Mouse (Mus musculus): ENCODE measurements around the gene 1700013F07Rik.
A peak's percentile ranks its signal among the peaks of the same experiment; 100 is the strongest.
"Not testable (repeated sequence)": the region's sequence is repeated elsewhere in the genome, so short reads cannot be mapped to it uniquely, and the experiment has no call there.

1700013F07Rik gene

DNA sequence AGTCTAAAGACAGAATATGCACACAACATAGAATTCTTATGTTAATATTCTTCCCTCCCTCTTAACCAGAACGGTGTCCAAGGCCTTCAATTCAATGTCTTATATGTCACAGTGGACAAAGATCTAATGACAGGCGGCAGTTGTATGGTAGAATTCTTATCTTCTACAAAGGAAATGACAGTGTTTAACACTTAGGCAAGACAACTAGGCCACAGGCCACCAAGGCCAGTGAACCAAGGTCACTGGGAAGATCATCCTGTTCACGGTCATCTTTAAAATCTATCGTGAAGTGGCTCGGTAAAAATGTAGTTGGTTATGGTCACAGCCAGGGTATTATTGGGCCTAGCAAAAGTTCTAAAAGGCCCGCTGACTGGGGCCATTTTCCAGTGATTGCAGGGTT is at the start of gene 1700013F07Rik:
Gene 1700013F07Rik (plus strand): TSS at position 200 of the 400 bp plus-strand sequence.
- DNase-seq = no peak

DNA sequence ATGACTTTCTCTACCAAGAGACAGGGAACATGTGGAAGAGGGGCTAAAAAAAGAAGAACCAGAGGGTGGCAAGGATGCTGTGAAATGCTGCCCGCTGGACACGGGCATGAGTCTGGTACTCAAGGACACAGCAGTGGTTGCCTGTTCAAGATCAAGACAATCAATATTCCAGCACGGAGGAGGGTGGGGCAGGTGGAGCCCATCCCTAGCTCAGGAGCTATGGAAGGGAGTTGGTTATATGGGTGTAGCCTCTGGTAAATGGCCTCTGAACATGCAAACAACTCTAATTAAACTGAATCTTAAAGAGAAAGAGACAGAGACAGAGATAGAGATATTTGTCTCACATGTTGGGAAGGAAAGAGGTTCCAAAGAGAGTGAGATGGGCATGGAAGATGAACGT is 49.2 kb upstream of the 1700013F07Rik start:
- no peak for DNase-seq

DNA sequence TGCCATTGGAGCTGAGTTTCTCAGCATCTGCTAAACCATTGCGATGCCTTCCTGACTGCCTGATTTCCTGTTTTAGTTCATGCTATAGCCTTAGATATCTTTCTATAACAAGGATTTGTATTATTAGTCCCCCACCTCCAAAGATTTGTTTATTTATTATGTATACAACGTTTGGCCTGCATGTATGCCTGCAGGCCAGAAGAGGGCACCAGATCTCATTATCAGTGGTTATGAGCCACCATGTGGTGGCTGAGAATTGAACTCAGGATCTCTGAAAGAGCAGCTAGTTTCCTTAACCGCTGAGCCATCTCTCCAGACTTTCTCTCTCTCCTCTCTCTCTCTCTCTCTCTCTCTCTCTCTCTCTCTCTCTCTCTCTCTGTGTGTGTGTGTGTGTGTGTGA is 44.0 kb upstream of the 1700013F07Rik start:
- no peak for DNase-seq

DNA sequence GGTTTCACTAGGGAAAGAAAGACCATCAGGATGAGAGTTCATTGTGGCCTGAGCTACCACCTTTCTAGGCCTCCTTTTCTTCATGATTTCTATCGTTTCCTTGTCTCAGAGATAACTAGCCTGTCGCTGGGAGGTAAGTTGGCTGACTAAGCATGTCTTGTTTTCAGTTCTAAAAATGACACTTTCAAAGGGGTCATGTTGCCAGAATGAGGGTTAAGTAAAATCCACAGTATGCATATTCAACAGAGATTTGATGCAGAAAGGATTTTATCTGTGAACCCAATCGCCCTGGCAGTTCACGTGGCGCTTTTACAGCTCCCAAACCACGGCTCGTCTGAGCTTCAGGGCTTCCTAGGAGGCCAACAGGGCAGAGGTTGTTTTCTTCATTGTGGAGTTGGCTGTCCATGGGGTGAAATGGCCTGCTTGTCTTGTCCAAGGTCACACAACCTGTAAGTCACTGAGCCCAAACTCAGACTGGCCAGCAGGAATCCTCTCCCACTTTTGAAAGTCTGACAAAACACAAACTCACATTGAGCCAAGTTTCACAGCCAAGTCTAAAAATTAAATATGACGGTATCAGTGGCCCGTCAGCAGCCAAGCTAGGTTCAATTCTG is 39.0 kb upstream of the 1700013F07Rik start:
- DNase-seq = no peak

DNA sequence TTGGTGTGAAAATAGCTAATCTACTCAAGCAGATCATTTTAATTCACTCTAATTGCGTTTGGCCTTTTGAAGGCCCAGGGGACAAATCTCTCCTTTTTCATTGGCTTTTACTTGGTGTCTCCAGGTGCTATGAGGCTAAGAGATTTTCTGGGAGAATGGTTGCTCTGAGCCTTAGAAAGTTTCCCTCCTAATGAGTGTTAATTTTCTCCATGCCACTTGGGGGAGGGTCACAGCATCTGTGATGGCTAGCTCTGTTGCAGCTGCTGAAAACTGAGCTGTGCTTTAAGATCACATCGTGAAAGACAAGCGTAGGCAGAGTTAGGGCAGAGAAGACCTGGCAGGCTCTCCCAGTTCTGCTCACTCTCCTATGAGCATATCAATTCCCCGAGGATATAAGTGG is 38.5 kb upstream of the 1700013F07Rik start:
- DNase-seq = no peak

DNA sequence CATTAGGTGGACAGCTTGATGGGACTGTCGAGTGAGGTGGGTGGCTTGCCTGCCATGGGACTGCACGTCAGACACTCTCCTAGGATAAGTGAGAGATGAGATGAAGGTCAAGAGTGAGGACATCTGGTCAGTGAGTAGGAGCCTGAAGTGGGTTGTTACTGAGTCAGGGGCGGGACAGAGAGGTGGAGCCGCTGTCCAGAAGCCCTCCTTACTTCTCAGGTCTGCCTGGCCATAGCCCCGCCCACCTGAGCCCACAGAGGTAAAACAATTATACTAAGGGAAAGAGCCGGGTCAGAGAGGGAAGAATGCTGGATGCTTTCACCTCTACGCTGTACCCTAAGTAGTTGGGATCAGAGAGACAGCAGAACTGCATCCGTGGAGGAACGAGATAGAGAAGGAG is 36.3 kb upstream of the 1700013F07Rik start:
- DNase-seq = no peak

DNA sequence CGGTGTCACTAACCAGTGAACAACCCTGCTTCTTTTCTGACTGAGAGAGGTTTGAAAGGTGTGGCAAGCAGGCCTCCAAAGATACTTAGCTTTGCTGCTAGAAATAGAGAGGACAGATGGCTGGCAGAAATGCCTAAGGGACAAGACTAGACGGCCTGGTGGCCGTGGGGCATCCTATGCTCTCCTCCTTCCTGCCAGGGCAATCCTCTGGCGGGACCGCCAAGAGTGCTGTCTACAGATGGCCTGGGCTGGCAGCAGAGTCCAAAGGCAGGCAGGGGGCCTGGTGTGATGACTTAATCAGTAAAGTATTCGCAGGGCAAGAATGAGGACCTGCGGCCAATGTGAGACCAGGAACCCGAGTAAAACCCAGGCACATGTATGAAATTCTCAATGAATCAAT is 34.1 kb upstream of the 1700013F07Rik start:
- peak; percentile 88 for DNase-seq

DNA sequence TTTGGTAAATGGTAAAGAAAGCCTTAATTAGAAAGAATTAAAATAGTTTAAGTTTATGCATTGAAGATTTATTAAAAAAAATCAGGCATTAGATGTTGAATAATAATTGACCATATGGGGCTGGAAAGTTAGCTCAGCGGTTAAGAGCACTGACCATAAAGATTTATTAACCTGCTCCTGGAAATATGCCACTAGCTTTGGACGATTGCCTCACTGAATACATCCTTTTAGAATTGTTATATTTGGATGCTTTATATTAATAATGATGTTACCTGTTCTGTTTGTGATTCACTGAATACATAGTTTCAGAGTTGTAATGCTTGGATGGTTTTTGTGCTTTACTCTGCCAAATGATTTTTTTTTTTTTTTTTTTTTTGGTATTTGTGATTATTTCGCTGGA is 32.5 kb upstream of the 1700013F07Rik start:
- DNase-seq = not testable (repeated sequence)

DNA sequence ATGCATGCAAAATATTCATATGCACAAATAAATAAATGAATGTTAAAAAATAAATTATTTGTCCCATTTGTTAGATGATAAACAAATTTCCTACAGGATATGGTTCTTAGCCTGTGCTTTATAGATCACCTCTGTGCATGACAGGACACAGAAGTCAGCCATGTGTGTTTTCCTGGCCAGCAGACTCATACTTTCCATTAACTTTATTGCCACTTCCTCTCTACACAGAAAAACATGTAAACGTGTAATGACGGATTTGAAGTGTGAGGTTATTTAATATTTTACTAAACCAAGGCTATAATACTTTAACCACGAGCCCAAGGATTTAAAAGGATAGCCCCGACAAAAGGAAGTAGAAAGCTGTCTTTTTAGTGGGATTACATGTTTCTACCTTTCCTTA is 30.0 kb upstream of the 1700013F07Rik start:
- DNase-seq = no peak

DNA sequence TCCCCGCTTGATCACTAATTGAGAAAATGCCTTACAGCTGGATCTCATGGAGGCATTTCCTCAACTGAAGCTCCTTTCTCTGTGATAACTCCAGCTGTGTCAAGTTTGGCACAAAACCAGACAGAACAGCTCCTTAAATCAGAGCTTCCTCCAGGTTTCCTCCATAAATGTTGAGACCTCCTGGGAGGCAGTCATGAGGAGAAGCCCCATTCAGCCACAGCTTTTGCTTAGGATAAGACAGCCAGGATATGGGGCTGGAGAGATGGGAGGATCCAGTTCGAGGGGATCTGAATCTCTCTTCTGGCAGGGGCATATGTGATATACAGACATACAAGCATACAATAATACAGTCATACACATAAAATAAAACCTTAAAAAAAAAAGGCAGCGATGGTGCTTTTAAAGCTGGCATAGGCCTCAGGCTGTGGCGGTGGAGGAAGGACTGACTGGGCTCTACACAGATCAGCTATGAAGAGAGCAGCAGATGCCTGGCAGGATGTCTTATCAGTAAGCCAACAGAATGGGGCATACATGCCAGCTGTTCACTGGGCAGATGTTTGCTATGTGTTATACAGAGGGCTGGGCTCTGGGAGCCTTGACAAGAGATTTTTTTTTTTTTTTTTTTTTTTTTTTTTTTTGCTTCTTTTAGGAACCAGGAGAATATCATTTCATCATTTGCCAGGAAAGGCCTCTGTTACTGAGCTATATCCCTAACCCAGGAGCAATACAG is 25.0 kb upstream of the 1700013F07Rik start:
- DNase-seq = no peak

DNA sequence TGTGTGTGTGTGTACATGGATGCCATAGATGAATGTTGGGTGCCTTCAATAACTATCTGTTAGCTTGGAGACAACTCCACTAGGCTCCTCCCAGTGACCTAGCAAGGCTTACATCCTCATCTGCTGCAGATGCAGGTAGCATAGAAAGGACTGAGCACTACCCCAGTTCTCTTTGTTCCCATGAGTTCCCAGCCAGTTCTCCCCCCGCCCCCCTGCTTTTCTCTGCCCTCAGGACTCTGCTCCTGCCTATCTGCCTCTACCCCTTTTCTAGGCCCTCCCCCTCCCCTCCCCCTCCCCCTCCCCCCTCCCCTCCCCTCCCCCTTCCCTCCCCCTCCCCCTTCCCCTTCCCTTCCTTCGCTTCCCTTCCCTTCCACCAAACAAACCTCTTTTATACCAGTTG is 23.8 kb upstream of the 1700013F07Rik start:
- DNase-seq = no peak

DNA sequence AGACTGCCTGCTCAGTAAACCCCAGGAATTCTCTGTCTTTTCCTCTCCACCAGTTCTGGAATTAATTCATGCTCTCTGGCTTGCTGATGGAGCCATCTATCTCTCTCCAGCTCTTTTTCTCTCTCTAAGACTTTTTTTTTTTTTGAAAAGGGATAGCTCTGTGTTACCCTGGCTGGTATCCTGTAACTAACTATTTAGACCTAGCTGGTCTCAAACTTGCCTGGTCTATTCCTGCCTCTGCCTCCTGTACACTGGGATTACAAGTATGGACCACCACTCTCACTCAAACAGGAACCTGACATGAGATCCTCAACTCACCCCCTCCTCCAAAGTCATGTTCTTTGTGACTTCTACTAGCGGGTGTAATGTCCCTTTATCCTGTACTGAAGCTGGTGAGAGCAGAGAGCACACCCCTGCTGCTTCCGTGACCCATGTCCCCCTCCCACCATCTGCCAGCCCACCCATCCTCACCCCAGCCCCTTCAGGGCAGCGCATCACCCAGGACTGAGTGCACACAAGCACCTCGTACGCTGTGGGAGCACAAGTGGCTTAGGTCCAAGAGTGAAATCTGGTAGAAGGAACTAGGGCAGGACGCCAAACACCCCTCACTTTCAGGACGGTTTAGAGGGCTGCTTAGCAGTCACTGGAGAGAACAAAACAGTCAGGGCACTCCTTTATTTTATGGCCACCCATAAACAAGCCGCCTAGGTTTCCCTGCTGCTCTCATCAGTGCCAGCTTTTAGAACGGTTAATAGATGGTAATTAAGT is 23.1 kb upstream of the 1700013F07Rik start:
- no peak for DNase-seq

DNA sequence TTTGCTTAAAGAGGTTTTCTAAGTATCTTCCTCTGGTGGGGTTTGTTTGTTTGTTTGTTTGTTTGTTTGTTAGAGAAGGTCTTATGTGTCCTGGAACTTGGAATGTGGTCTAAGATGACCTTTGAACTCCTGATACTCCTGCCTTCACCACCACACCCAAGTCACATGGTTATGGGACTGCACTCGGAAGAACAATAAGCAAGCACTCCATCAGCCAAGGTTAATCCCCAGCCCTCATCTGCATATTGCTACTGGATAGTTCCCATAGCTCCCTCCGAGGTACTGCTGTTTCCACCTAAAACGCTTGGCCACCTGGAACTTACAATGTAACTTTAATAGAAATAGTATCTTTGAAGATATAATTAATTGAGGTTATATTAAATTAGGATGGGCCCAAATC is 20.5 kb upstream of the 1700013F07Rik start:
- no peak for DNase-seq

DNA sequence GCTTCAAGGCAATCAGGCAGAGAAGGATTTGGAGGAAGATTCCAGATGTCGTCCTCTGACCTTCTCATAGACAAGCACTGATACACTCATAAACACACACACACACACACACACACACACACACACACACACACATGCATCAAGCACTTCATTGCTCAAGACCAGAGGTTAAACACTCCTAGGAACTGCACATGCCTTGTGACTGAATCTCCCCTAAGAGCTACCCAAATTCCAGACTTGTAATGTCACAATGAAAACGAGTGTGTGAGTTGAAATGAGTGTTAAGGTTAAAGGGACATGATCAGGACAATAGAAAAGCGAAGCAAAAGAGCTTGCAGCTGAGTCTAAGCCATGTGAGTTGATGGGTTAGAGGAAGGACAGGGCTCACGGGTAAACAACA is 15.7 kb upstream of the 1700013F07Rik start:
- DNase-seq = no peak

DNA sequence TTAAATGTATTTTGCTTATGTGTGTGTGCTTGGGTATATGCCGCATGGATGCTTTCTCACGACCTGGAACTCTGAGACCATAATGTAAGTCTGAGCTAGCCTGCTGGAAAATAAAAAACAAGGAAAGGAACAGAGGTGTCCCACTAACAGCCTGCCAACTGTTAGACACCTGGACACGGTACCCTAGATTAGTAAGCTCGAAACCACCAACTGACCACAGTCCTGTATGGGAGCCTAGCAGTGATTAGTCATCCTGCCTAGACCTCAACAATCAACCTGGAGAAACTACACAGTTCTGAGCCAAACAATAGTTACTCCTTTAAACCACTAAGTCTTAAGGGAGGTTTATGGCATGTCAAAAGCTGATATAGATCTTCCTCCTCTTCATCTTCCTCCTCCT is 10.5 kb upstream of the 1700013F07Rik start:
- no peak for DNase-seq

DNA sequence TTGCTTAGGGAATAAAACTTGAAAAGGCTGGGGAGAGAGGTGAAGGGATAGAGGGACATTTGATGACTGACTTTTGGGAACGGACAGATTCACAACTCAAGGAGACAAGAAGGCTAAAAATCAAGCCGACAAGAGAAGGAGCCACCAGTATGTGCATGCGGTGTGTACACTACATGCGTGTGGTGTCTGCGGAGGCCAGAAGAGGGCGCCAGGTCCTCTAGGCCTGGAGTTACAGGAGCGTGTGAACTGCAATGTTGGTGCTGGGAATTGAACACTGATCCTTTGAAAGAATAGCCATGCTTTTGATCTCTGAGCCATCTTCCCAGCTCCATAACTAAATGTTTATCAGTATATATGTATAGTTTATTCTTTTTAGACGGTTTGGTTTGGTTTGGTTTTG is 5.5 kb upstream of the 1700013F07Rik start:
- no peak for DNase-seq

DNA sequence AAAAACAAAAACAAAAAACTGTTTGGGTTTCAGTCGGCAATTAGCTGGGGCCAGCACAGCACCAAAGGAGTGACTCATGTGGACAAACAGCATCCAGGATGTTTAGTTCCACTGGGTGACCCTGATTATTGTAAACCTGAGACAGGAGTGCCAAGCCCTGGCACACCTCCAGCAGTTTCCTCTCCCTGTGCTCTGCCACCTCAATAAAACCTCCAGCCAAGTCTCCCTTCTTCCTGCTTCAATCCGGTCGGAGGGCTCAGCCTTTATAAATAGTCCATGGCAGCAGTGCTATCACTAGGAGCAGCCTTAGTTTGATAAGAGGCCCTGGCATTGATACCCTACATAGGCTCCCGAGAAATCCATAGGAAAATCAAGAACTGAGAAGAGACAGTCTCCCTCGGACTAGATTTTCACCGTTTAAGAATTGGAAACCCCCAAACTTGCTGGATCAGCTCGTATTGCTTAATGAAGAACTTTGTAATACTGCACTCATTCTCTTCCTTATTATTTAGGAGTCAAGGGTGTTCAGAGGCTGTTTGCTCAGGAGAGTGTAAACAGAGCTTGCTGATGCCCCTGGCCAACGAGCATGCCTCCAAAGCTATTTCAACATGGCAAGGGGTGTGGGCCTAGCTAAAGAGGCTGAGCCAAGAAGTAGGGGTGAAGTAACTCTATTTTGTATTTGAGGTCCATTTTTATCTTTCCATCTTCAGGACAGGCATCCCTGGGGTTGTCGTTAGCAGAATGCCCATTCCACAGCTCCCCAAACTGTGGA is 650 bp upstream of the 1700013F07Rik start:
- DNase-seq = no peak

DNA sequence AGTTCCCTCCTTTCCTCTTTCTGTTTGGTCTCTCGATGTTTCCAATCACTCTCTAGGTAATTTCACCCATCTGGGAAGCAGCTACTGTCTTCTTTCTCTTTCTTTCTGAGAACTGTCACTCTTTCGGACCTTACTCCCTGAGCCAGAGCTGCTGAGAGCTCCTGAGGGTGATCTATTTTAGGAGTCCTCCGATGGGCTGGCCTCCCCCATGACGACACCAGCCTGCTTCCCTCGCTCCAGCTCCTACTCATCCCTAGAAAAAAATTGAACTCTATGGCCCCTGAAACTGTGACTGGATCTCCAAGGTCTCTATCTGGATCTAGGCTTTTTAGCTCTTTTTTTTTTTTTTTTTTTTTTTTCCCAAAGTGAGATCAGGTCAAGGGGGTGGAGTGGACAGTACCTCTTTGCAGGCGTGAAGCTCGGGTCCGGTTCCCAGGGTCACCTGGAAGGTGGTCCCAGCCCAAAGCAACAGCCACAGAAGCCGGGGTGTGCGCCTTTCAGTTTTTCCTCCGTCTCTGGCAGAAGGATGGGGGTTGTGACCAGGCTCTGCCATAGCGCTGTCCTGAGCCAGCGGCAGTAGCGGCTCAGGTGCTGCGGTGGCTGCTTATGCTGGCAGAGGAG is 2.1 kb downstream of the 1700013F07Rik start:
- no peak for DNase-seq

DNA sequence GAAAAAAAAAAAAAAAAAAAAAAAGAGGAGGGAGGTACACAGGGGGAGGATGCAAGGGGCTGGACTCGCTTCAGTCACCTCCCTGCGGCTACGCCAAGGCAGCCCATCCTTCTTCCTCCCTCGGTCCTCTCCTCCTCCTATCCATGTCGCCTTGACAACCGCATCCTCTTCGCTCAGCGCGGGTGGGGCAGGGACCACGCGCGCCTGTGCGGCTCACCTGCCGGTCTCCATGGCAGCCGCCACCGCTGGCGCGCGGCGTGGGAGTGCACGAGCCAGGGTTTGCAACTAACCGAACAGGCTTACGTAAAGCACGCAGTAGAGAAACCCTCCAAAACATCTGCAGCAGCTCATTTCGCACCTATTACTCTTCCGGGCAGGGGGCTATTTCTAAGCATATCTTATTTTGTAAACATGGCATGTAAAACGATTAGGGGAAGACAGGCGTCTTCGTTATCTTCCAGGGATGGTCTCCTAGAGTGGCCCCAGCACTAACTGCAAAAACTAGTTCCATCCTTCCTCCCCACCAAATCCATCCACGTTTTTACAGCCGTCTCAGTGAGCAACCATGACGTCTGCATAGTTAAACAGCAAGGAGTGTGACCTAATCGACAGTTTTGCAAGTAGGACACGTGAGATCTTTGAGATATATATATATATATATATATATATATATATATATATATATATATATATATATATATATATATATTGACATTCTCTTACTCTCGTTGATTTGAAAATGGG is 2.7 kb downstream of the 1700013F07Rik start, which contains the start of gene 5330417C22Rik:
Gene 5330417C22Rik (minus strand): TSS at position 20 of the 744 bp plus-strand sequence.
- DNase-seq = peak; percentile 41

DNA sequence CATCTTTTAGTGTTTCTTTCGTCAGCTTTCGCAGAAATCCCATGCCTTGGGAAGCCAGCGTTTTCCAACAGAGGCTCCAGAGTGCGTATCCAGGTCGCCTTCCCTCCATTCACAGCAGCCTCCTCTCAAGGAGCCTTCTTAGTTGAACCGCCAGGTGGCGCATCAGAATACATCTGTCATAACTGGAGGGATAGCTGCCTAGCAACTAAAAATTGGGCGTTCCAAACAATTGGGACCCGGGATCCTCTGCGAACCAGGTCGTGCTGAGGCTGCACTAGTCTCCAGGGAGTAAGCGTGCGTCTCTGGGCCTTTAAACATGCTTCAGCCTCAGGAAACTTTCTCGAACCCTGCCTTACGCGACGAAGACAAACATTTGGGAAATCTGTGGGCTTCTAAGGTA is 3.4 kb downstream of the 1700013F07Rik start:
- DNase-seq = peak; percentile 76

DNA sequence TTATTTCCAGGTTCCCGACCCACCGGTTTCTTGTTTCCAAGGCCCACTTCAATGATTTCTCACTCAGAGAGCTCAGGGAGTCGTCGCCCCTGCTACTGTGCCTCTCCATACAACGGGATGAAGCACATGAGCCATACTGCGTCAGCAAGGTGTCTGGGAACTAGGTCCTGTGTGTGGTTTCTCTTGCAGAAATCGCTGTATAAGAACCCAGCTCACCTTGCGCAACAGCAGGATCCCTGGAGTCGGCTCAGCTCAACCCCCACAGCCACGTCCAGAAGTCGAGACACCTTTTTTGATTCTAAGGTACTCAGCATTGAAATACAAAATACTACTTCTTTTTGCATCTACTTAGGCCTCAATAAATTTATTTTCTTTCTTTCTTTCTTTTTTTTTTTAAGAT is 8.3 kb downstream of the 1700013F07Rik start:
- no peak for DNase-seq

DNA sequence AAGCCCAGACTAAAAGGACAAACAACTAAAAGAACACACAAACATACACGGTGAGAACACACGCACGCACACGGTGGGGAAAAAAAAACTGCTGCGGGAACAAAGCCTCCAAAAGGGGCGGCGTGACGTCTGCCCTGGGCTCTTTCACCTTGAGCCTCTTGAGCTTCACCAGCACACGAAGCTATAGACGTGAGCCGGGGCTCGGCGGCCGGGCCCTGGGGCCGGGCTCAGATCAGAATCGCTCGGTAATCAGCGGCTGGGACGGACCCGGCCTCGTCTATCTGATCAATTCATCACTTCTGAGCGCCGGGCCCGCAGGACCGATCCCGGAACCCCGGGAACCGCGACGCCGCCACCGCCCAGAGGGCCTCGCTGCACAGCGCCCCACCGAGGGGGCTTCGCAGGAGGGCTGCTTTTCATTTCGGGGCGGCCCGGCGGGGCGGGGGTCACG is 20.2 kb downstream of the 1700013F07Rik start:
- DNase-seq = no peak
